In genomic region chr7:140941222-140942051, GRCm38 (mm10) we compare ENCODE assay signal across 8 mouse cellular contexts. TPM values are rescaled to one million over a fixed set of nuclear protein-coding genes. Genes with fewer than 3 reads are reported as not detected.
DNase-seq lines count a peak whose midpoint lies in the region; ATAC-seq and TF ChIP-seq lines count a peak whose summit lies in the region.

Gene Pgghg, plus strand, starts transcription at chr7:140941391.

- H3K9me3 ChIP-seq in forebrain, embryonic 10.5 days: no peaks in the 10 kb centered on the region
- H3K9me3 ChIP-seq in heart, embryonic 16.5 days (replicated peaks; ENCODE audit: control insufficient read depth, low read length): no peaks in the 10 kb centered on the region
- no peaks in the 10 kb centered on the region for H3K9me3 ChIP-seq in lung, embryonic 14.5 days (ENCODE audit: low read depth, low read length)
- H3K9me3 ChIP-seq in neural tube, embryonic 15.5 days (replicated peaks): no peaks in the 10 kb centered on the region

- DNase-seq in ES-CJ7 (ENCODE audit: low read depth, low spot score): peak; percentile 90
- DNase-seq in c-Kit-positive CD71-negative TER-119-negative erythroid progenitor cells, embryonic 14.5 days (ENCODE audit: low read depth): peak; percentile 69
- peak; percentile 87 for DNase-seq in forebrain, embryonic 10.5 days (ENCODE audit: extremely low spot score, low spot score)
- peak; percentile 92 for DNase-seq in kidney, postnatal 14 days
- DNase-seq in lung, embryonic 14.5 days: peak; percentile 94
- DNase-seq in thymus, adult 18-20 months: peak; percentile 68 to 75

- ATAC-seq in heart, embryonic 16.5 days (replicated peaks; ENCODE audit: extremely low read depth, insufficient read depth, low FRiP score): peak; percentile 95
- ATAC-seq in lung, embryonic 14.5 days (ENCODE audit: insufficient read depth): peak; percentile 88
- ATAC-seq in neural tube, embryonic 15.5 days (ENCODE audit: low FRiP score): peak; percentile 70

- peaks cover 7% of the 10 kb centered on the region for H3K27me3 ChIP-seq in forebrain, embryonic 10.5 days (ENCODE audit: poor library complexity, severe bottlenecking)
- H3K27me3 ChIP-seq in heart, embryonic 16.5 days (ENCODE audit: control insufficient read depth, insufficient read depth, low read length): 0 out of 2 replicates have a peak, but pooled peaks cover 2% of the 10 kb centered on the region
- no peaks in the 10 kb centered on the region for H3K27me3 ChIP-seq in lung, embryonic 14.5 days (ENCODE audit: insufficient read depth, low read length)
- no peaks in the 10 kb centered on the region for H3K27me3 ChIP-seq in neural tube, embryonic 15.5 days (replicated peaks)

- H3K9ac ChIP-seq in heart, embryonic 16.5 days (ENCODE audit: low read length): peak within 1 kb of the TSS; percentile 87
- peak within 1 kb of the TSS; percentile 73 for H3K9ac ChIP-seq in lung, embryonic 14.5 days
- peak within 1 kb of the TSS; percentile 40 for H3K9ac ChIP-seq in neural tube, embryonic 15.5 days (replicated peaks)

- TF ChIP-seq CTCF in lung, embryonic 14.5 days (IDR thresholded peaks at IDR 0.05; ENCODE audit: low read depth): peak; percentile 96

- 4% methylated on average over 33 of the region's 33 CpGs for WGBS in forebrain, embryonic 10.5 days
- 3% methylated on average over 33 of the region's 33 CpGs for WGBS in heart, embryonic 16.5 days
- WGBS in lung, embryonic 14.5 days: 2% methylated on average over 33 of the region's 33 CpGs
- WGBS in neural tube, embryonic 15.5 days: 3% methylated on average over 33 of the region's 33 CpGs

- peak within 1 kb of the TSS; percentile 63 for H3K4me3 ChIP-seq in forebrain, embryonic 10.5 days
- peak within 1 kb of the TSS; percentile 67 for H3K4me3 ChIP-seq in heart, embryonic 16.5 days (ENCODE audit: low read length)
- H3K4me3 ChIP-seq in lung, embryonic 14.5 days (ENCODE audit: low read depth, low read length): peak within 1 kb of the TSS; percentile 52
- peak within 1 kb of the TSS; percentile 42 for H3K4me3 ChIP-seq in neural tube, embryonic 15.5 days (replicated peaks)

- H3K4me2 ChIP-seq in heart, embryonic 16.5 days (ENCODE audit: low read depth, low read length): peak within 1 kb of the TSS; percentile 73
- peak within 1 kb of the TSS; percentile 87 for H3K4me2 ChIP-seq in lung, embryonic 14.5 days
- peak within 1 kb of the TSS; percentile 58 for H3K4me2 ChIP-seq in neural tube, embryonic 15.5 days

- H3K4me1 ChIP-seq in forebrain, embryonic 10.5 days: peaks cover 36% of the 10 kb centered on the region
- peaks cover 10% of the 10 kb centered on the region for H3K4me1 ChIP-seq in heart, embryonic 16.5 days (ENCODE audit: control insufficient read depth, insufficient read depth, low read length)
- H3K4me1 ChIP-seq in lung, embryonic 14.5 days (ENCODE audit: insufficient read depth): peaks cover 15% of the 10 kb centered on the region; the same call in 1 of the 2 replicates
- H3K4me1 ChIP-seq in neural tube, embryonic 15.5 days: peaks cover 27% of the 10 kb centered on the region

- H3K36me3 ChIP-seq in forebrain, embryonic 10.5 days (replicated peaks): peaks cover 16% of the 10 kb centered on the region
- H3K36me3 ChIP-seq in heart, embryonic 16.5 days (ENCODE audit: control insufficient read depth, insufficient read depth): no peaks in the 10 kb centered on the region
- H3K36me3 ChIP-seq in lung, embryonic 14.5 days (ENCODE audit: insufficient read depth): peaks cover 18% of the 10 kb centered on the region
- no peaks in the 10 kb centered on the region for H3K36me3 ChIP-seq in neural tube, embryonic 15.5 days

- H3K27ac ChIP-seq in forebrain, embryonic 10.5 days: peak within 1 kb of the TSS; percentile 92
- peak within 1 kb of the TSS; percentile 93 for H3K27ac ChIP-seq in heart, embryonic 16.5 days (ENCODE audit: low read length)
- H3K27ac ChIP-seq in lung, embryonic 14.5 days (ENCODE audit: low read depth): peak within 1 kb of the TSS; percentile 95
- peak within 1 kb of the TSS; percentile 77 for H3K27ac ChIP-seq in neural tube, embryonic 15.5 days (replicated peaks)

RNA-seq across cellular contexts. Expression of gene Pgghg, which starts in this region (rescaled TPM):
- 14.2 and 14.5 TPM in 2 replicates for polyA plus RNA-seq in forebrain, embryonic 10.5 days (2016; fragmentation: Nextera tagmentation; extraction: Ambion mirVana)
- polyA plus RNA-seq in heart, embryonic 16.5 days (2015; fragmentation: Nextera tagmentation; extraction: Ambion mirVana): 12.2 and 12.4 TPM in 2 replicates
- 20.7 and 22.6 TPM in 2 replicates for polyA plus RNA-seq in lung, embryonic 14.5 days (2014; fragmentation: Nextera tagmentation; extraction: Ambion mirVana)
- polyA plus RNA-seq in neural tube, embryonic 15.5 days (2015; fragmentation: Nextera tagmentation; extraction: Ambion mirVana): 6.3 and 10.2 TPM in 2 replicates

Comparison
In these comparisons a context has a peak if more than half of its experiments do, and no peak if none do; other contexts are left out.
1. Peak in every context shown above with its lines: DNase-seq, ATAC-seq, H3K4me3 ChIP-seq and H3K27ac ChIP-seq.